Mouse (Mus musculus): ENCODE measurements at regions not wholly inside any gene's neighbourhood (a gene's known extent, or its start where the extent isn't known, plus 50 kb on each side); places are given as distances from the start of the nearest gene placed in this dataset.
"Not testable (repeated sequence)": the region's sequence is repeated elsewhere in the genome, so short reads cannot be mapped to it uniquely, and the experiment has no call there.

GRCm38 (mm10) chr10:33715701-33716250, 70.7 kb downstream of the Sult3a2 start:
- ATAC-seq (ENCODE audit: low FRiP score, low read depth), result no peak
- Histone ChIP-seq H3K9me3 (no peaks in the 10 kb centered on the region), H3K27me3 (no peaks in the 10 kb centered on the region), H3K4me1 (no peaks in the 10 kb centered on the region), H3K4me2 (replicated peaks) (no peak overlapping the region), H3K27ac (replicated peaks) (no peak overlapping the region), H3K9ac (replicated peaks) (no peak overlapping the region), H3K4me3 (no peak overlapping the region), H3K36me3 (no peaks in the 10 kb centered on the region)
- 80% methylated on average over 5 of the region's 5 CpGs for WGBS

GRCm38 (mm10) chr10:33708656-33709055, 77.8 kb downstream of the Sult3a2 start:
- WGBS, result 78% methylated on average over 3 of the region's 3 CpGs
- ATAC-seq (ENCODE audit: low FRiP score, low read depth); H3K4me2 ChIP-seq (replicated peaks); H3K4me3 ChIP-seq; H3K4me1 ChIP-seq; H3K36me3 ChIP-seq; H3K27ac ChIP-seq (replicated peaks); H3K9me3 ChIP-seq; H3K9ac ChIP-seq (replicated peaks); H3K27me3 ChIP-seq: not testable (repeated sequence)

DNA sequence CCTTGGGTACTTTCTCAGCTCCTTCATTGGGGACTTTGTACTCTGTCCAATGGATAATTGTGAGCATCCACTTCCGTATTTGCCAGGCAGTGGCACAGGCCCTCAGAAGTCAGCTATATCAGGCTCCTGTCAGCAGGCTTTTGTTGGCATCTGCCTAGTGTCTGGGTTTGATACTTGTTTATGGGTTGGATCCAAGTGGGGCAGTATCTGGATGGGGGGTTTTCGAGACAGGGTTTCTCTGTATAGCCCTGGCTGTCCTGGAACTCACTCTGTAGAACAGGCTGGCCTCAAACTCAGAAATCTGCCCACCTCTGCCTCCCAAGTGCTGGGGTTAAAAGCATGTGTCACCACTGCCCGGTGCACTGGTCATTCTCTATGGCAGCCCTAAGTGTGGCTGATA, 79.7 kb upstream of the Clvs2 start:
- not testable (repeated sequence) for H3K36me3 ChIP-seq; ATAC-seq (ENCODE audit: low FRiP score, low read depth); H3K27me3 ChIP-seq; H3K9ac ChIP-seq (replicated peaks); H3K9me3 ChIP-seq; H3K4me3 ChIP-seq; H3K4me1 ChIP-seq; H3K27ac ChIP-seq (replicated peaks); H3K4me2 ChIP-seq (replicated peaks)
- 92% methylated on average over 3 of the region's 3 CpGs for WGBS

DNA sequence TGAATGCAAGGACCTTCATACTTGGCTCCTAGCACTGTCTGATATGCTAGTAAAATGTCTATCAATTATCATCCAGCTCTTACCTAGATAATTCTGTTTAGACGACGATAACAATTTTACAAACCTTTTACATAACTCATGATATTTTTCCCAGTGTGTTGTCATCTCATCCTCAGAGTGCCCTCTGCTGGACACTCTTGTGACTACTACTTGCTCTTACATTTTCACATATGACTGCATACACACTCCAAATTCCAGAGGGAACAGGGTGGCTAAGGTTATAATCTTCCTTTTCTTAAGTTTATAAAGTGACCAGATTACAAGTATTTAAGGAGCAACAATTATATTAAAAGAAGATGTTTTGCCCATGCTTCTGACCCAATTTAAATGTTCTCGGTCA, 78.9 kb upstream of the Clvs2 start:
- ATAC-seq (ENCODE audit: low FRiP score, low read depth), result 0 out of 2 replicates have a peak, but pooled peaks have one; percentile 44
- no peak overlapping the region for H3K27ac ChIP-seq (replicated peaks)
- H3K9me3 ChIP-seq, result no peaks in the 10 kb centered on the region
- no peaks in the 10 kb centered on the region for H3K4me1 ChIP-seq
- no peak overlapping the region for H3K9ac ChIP-seq (replicated peaks)
- 63% methylated on average over 3 of the region's 3 CpGs for WGBS
- H3K27me3 ChIP-seq, result no peaks in the 10 kb centered on the region
- no peaks in the 10 kb centered on the region for H3K36me3 ChIP-seq
- H3K4me2 ChIP-seq (replicated peaks), result no peak overlapping the region
- H3K4me3 ChIP-seq, result no peak overlapping the region

Data from midbrain, embryonic 12.5 days (tissue).